Mouse (Mus musculus) gastrocnemius, adult 18-20 months (tissue): ENCODE data around the gene Lrrc46. TPM values are rescaled to one million over a fixed set of nuclear protein-coding genes. Genes with fewer than 3 reads are reported as not detected.
A peak's percentile ranks its signal among the peaks of the same experiment; 100 is the strongest.

Experiments used
- DNase-seq: peaks from one replicate; pipeline ENCODE4 v3.0.0; 2021; ENCODE audit warnings: low spot score
- microRNA-seq: library from miRNA; unstranded; fragments of <30 nt; microRNA quantifications from one replicate; pipeline ENCODE4 v1.2.0, GENCODE M21; 2021
- total RNA-seq, 2 experiments: library from RNA; stranded (reverse); gene quantifications; 2 replicates each; pipeline ENCODE4 v1.2.3; 2021

The Lrrc46 gene
- total RNA-seq, 2 experiments from 2014 or later: 0.16 TPM; not detected in 1

DNA sequence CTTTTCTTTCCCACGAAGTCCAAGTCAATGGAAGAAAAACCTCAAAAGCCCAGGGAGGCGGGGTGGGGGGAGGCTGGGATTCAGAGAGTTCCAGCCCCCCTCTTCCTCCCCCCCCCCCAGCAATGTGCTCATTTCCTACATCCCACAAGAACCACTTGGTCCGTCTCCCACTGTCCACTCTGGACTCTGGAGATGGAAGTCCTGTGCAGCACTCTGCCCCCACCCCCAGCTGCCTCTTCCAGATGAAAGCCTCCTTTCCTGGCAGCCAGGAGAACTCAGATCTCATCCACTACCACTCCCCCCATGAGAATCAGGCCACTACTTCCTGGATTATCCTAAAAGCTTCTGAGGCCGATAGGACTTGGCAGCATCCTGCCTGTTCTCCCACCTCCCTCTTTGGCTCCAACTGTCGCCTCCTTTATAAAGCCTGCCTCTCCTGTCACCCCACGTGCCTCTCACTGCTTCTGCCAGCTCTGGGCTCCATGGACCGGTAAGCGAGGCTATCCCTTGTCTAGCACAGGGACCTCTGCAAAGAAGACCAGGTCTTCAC lies 28.0 kb downstream of the Lrrc46 start, which contains the start of gene Sp6:
TSS of gene Sp6 (plus strand) at position 274 of the 550 bp plus-strand sequence.
- no peak for DNase-seq

DNA sequence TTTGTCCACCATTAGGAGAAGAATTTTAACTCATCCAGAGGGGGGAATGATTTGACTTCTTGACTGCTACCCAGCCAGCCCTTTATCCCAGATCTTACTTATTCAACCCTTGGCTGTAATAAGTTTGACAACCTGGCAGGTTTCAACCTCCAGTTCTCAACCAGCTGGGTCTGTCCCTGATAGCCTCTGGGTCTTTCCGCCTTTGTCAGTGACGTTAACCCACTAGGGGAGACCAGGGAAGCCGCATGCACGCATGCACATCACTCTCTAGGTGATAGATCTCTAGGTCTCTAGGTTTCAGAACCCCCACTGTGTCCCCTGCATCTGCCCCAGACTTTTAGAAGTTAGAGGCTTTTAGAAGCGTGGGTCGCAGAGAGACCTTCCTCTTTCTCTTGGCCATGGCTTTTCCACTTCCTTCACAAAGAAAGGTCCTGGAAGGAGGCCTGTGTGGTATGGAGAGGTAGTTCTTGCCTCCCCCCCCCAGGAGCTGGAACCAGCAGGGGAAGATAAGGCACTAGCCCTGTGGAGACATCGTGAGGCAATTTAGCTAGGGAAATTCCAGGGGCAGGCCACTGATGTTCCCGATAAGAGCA lies 31.9 kb downstream of the Lrrc46 start:
- no peak for DNase-seq

DNA sequence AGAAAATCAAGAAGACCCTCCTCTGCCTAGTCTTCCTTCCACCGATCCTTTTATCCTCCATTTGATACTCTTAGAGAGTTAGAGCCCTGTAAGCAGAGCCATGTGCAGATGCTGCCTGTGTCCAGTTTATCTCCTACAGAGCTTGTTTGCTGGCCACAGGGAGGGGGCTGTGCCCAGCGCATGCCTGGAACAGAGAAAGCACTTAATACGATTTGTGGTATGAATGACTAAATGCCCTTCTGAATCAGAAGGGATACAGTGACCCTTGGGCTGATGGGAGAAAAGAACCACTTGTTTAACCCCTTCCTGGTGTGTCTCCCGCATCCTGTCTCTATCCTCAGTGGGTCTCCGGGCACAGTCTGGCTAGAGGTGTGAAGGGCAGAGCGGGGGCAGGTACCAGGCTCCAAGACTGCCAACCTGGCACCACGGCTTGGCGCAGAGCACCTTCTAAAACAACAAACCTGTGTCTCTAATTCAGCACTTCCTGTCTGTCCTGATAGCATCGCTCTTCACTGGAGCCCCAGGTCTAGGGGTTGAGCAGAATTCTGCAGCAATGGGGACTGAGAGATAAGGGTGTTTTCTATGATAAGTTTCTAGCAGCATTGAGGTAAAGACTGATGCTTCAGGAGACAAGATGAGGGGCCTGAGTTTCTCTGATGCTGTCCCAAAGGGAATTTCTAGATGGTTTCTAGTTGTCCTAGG lies 34.0 kb downstream of the Lrrc46 start:
- DNase-seq: no peak

DNA sequence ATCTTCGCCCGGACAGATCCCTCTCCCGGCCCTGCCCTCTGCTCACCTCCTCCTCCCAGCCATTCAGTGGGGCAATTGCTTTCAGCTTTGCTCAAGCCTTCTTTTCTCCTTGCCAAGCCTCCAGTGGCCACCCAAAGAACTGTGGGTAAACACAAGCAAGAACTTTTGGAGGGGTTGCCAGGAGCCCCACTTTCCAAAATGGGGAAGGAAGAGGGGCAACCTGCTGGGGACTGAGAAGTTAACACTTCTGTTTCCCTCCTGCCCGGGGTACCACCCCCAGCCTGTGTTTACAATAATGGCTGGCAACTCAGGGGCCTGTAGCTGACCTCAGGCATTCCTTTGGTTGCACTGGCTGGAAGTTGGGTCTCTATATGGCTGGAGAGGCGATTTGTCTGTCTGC lies 38.0 kb downstream of the Lrrc46 start:
- DNase-seq: no peak

DNA sequence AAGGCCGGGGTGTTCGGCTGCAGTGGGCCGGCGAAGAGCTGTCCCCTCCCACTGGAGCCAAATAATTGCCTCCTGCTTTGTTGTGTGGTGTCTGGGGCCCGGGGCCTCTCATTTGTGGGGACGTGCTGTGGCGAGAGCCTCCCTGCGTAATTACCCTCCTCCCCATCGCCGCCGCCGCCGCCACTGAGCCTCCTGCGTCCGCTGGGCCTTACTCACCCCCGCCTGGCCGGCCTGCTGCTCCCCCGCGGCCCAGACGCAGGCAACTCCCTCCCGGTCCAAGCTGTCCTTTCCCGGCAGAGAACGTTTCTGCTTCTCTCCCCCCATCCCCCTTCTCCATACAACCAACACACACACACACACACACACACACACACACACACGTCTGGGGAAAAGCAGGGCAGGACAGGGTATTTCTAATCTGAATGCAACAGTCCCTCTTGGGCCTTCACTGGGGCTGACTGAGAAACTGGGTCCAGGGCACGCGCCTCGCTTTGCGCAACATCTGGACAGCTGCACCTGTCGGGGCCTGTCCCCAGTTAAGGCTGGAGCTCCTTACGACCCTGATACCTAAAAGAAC lies 43.7 kb downstream of the Lrrc46 start:
- peak; percentile 19 for DNase-seq

DNA sequence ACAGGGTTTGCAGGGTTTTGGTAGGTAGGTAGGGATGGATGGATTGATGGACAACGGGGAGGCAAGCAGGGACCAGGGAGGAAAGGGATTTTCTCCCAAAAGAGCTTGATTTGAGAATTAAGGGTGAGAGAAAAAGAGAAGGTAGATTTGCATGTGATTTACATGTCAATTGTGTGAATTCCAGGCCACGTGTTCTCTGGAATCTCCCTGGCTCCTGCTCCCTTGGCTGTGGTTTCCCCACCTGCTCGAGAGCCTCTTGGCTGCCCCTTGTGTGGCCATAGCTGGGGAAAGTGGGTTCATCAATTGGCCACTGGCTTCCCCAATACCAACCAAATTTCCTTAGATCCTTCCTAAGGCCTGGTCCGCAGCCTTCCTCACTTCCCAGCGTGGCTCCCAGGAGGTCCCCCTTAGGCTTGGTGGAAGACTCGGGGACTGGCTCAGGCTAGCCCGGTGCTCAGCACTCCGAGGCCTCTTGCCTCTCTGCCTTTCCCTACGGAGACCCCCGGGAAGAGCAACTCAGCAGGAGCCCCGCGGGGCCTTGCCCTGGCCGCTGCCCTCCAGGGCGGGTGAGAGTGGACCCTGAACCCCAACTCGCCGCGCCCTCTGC lies 44.3 kb downstream of the Lrrc46 start:
- DNase-seq: no peak

DNA sequence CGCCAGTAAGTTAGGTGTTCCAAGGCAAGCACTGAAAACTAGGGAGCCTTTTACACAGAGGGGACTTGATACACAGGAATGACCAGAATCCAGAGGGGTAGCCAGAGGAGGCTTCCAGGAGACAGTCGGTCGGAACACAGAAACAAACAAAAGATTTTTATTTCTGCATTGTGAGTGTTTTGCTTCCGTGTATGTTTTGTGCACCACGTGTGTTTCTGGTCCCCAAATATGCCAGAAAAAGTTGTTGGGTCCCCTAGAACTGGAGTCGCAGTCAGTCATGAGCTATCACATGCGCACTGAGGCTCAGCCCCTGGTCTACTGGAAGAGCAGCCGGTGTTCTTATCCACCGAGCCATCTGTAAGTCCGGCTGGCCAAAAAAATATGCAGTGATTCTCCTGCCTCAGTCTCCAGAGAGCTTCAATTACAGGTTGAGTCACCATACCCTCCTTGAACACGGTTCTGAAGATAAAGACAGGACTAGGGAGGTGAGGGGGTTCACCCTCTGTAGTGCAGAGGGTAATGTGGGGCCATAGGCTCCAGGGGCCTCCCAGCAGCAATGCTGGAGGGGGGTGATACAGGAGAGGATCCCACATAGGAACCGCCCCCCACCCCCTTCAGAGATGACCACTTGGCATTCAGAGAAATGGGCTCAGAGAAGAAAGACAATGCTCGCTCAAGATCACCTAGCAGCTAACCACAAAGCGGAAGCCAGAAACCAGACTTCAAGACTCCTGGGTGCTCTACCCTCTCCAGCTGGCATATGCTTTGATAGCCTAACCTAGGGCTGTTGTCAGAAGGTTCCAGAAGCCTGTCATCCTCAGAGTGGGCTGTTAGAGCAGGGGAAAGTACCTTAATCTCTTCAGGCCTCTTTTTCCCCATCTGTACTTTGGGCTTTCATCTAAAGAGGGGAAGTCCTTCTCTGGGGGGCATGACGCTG lies 45.1 kb downstream of the Lrrc46 start:
- no peak for DNase-seq

DNA sequence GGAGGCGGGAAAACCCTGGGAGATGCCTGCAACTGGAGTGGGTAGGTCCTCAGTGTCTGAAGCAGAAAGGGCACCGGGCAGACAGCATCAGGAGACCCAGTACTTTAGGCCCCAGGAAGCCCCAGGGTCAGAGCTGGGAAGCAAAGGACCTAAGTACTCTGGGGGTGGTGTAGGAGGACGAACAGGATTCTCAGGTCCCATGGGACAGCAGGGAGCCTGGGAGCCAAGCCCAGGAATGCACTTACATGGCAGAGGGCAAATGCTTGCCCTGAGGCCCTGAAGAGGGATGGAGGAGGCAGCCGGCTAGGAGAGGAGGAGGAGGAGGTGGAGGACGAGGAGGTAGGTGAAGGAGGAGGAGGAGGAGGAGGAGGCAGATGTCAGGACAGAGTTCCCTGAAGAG lies 46.2 kb downstream of the Lrrc46 start:
- DNase-seq: no peak

DNA sequence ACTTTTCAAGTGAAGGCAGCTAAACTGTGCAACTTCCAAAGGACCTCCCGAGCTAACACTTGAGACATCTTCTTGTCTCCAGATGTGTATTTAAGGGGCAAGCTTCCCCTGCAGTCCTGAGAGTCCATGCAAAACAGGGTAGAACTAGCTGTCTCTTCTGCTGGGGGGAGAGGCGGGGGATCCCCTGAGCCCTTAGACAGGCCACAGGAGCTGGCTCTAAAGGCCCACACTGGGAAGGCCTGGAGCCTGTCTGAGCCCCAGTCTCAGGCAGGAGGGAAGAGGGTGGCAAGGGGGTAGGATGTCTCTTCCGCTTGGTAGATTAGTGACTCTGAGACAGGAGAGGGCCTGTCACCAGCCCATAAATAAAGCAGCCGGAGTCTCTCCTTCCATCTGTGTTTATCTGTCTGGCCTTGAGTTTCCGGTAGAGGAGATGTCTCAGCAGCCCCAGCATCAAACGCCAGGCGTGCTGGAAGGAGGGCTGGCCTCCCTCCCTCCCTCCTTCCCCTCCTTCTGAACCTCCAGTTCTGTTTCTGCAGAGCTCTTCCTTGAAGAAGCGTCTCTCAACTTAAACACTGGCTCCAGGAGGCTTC lies 48.4 kb downstream of the Lrrc46 start:
- DNase-seq: no peak

DNA sequence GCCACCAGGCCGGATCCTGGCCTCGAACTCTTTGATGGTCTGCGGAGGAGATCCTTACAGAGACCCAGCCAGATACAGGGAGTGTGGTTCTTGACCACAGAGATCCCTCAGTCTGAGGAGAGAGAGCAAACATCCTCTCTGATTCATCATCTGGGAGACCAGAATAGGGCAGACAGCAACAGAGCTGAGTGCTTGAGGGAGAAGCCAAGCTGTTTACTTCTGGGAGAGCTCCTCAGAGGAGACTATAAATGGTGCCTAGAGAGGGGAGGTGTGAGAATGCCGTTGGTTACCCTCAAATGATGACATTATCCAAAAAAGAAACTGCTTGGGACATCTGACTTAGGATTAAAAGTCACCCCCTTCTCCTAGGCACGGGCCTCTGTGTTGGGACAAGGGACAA lies 49.7 kb downstream of the Lrrc46 start:
- no peak for DNase-seq

DNA sequence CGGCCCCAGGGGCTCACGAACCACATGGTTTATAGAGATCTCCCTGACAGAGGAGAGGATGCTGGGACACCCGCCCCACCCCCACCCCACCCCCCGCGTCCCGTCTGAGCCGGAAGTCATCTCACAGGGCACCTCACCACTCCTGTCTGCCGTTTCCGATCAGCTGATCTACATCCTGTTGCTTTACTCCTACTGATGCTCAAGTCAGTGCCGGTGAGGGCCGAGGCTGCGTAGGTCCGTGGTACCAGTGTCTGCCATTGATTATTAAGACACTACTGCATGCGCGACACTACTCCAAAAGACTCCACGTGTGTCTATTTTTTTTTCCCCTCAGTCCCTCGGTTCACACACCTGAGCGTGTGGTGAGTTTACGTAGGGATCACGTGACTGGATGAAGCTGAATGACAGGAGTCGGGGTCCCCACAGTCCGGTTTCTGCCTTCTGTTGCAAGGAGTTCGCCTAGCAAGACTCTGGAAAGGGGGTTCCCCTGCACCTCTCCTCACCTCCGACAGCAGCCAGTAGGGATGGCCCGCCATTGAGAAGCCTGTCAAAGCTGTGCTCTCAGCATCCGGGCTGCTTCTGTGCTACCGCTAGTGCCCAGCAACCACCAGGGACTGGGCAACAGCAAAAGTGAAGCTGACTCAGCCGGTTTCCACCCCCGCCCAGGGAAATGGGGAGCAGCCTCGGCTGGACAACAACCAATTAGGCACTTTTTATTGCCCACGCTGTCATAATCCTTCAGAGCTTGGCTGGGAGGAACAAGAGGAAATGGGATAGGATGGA lies 53.1 kb downstream of the Lrrc46 start:
- no peak for DNase-seq

DNA sequence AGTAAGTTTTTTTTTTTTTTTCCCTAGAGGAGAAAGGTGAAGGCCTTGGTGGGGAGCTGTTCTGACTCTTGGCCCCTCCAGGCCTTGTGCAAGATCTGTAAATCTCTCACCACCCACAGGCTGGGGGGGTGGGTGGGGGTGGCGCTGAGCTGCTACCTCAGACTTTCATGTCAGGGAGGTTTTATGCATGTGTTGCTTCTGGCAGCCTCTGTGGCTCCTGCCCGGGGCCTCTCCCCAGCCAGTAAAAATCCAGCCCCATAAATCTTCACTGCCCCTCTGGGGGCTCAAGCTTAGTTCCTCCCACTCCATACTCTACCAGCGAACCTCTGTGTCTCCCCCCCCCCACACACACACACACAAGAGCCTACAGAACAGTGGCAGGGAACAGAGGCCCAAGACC lies 54.7 kb downstream of the Lrrc46 start:
- DNase-seq: no peak

DNA sequence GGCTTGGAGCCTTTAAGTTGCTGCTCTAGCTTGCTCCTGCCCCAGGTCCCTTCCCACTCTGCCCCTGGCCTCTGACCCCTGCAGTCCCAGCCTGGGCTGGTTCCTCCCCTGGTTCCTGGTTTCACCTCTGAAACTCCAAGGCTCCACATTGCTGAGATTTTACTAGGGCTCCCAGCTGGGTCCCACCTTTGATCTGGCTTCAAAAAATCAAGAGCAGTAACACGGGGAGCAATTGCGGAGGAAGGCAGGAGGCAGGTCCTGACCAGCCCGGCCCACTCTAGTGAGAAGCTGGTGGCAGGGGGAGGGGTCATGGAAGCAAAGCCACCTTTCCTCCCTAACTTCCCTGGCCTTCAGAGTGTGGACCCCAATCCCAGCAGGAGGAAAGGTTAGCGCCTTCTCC lies 56.3 kb downstream of the Lrrc46 start:
- DNase-seq: no peak

Small RNA genes lying within 50 kb of the gene (microRNA-seq; reads per million reads assigned to microRNA genes)
- gene Mir8103: 9.5 reads per million, percentile 22 among the genes with 10 or more reads in this experiment

Other genes with a start within 250 kb of the Lrrc46 start
- 100 to 1,000 TPM; 460 to 570 TPM for gene Nfe2l1, start 211.4 kb downstream of the Lrrc46 start, total RNA-seq
- gene Copz2, start 191.5 kb downstream of the Lrrc46 start, total RNA-seq: 10 to 100 TPM; 26.7 to 27.7 TPM
- 10 to 100 TPM; 24.9 to 25.7 TPM for gene Cdk5rap3, start 124.9 kb downstream of the Lrrc46 start, total RNA-seq
- not detected for gene Prr15l, start 113.3 kb downstream of the Lrrc46 start, total RNA-seq
- gene Pnpo, start 97.4 kb downstream of the Lrrc46 start, total RNA-seq: 1 to 10 TPM; 7.6 to 9.0 TPM
- 10 to 100 TPM; 11.2 TPM for gene Sp2, start 58.4 kb downstream of the Lrrc46 start, total RNA-seq
- under 1 TPM; 0.09 to 0.14 TPM for gene Sp6, start 28.0 kb downstream of the Lrrc46 start, total RNA-seq
- 10 to 100 TPM; 13.1 to 13.2 TPM for gene Scrn2, start 11.5 kb downstream of the Lrrc46 start, total RNA-seq
- gene Mrpl10, start 153 bp upstream of the Lrrc46 start, total RNA-seq: 10 to 100 TPM; 41.4 to 45.6 TPM
- 1 to 10 TPM; 2.5 to 2.9 TPM for gene Osbpl7, start 9.2 kb upstream of the Lrrc46 start, total RNA-seq
- under 1 TPM; 0.41 to 0.50 TPM for gene Tbx21, start 73.9 kb upstream of the Lrrc46 start, total RNA-seq
- 1 to 10 TPM; 3.3 to 6.8 TPM for gene Tbkbp1, start 110.1 kb upstream of the Lrrc46 start, total RNA-seq
- 10 to 100 TPM; 47.7 to 52.4 TPM for gene Kpnb1, start 146.5 kb upstream of the Lrrc46 start, total RNA-seq
- gene Npepps, start 239.2 kb upstream of the Lrrc46 start, total RNA-seq: 10 to 100 TPM; 56.4 to 67.9 TPM